Mouse (Mus musculus) neural tube, embryonic 11.5 days (tissue): ENCODE results near the gene Ablim1. TPM values are rescaled to one million over a fixed set of nuclear protein-coding genes. Genes with fewer than 3 reads are reported as not detected.

Source experiments
- ATAC-seq: fragments of 200-750 bp; cut with Nextera tagmentation; 2 replicates; pipeline ENCODE4 v1.8.0; 2017; ENCODE audit warnings: moderate number of reproducible peaks, mild to moderate bottlenecking, moderate TSS enrichment, moderate library complexity; ENCODE audit not compliant: insufficient read depth, low FRiP score, low TSS enrichment
- DNase-seq: peaks from one replicate; pipeline ENCODE4 v3.0.0-alpha.2; 2015; ENCODE audit warnings: low spot score
- H3K27ac ChIP-seq: fragments of 300-500 bp; sonication (generic); 2 replicates; pipeline ENCODE4 v1.5.1; 2014; ENCODE audit warnings: low read depth, mild to moderate bottlenecking, low read length
- H3K27me3 ChIP-seq: fragments of 300-500 bp; sonication (generic); 2 replicates; pipeline ENCODE4 v1.6.1; 2014; ENCODE audit warnings: mild to moderate bottlenecking, low read length, mixed read lengths; ENCODE audit not compliant: control insufficient read depth, insufficient read depth
- H3K36me3 ChIP-seq: fragments of 300-500 bp; sonication (generic); 2 replicates; pipeline ENCODE4 v1.6.1; 2014; ENCODE audit warnings: mild to moderate bottlenecking, low read length, moderate library complexity, mixed read lengths; ENCODE audit not compliant: control insufficient read depth, insufficient read depth
- H3K4me1 ChIP-seq: fragments of 300-500 bp; sonication (generic); 2 replicates; pipeline ENCODE4 v1.6.1; 2014; ENCODE audit warnings: low read length, mixed read lengths; ENCODE audit not compliant: control insufficient read depth, insufficient read depth
- H3K4me2 ChIP-seq: fragments of 300-500 bp; sonication (generic); 2 replicates; pipeline ENCODE4 v1.6.1; 2014; ENCODE audit warnings: low read depth, mild to moderate bottlenecking, moderate library complexity
- H3K4me3 ChIP-seq: fragments of 300-500 bp; sonication (generic); 2 replicates; pipeline ENCODE4 v1.5.1; 2014; ENCODE audit warnings: low read depth, low read length
- H3K9ac ChIP-seq: fragments of 300-500 bp; sonication (generic); 2 replicates; pipeline ENCODE4 v1.6.1; 2014; ENCODE audit warnings: mild to moderate bottlenecking, low read length
- H3K9me3 ChIP-seq: fragments of 300-500 bp; sonication (generic); 2 replicates; pipeline ENCODE4 v1.6.1; 2016; ENCODE audit warnings: low read length; ENCODE audit not compliant: control insufficient read depth
- WGBS: fragments of 180-500 bp; shearing (Covaris S2); extraction: QIAGEN DNeasy Blood & Tissue Kit; methylation state at CpG from one replicate; pipeline ENCODE4 v1.1.7; 2014; 5-methylcytosine and 5-hydroxymethylcytosine counted together
- polyA plus RNA-seq: library from polyadenylated mRNA; unstranded; fragments of >200 nt; fragmentation: Nextera tagmentation; extraction: Ambion mirVana; gene quantifications from 2 replicates; pipeline ENCODE4 v1.2.1, GENCODE M21; 2014

The Ablim1 gene
- polyA plus RNA-seq, 1 experiment from 2014 or later, result 24.5 TPM

- H3K9me3 ChIP-seq, result no peaks in the 10 kb centered on the region
- no peak for ATAC-seq
- H3K27ac ChIP-seq, result no peak overlapping the region
- no peak overlapping the region for H3K4me3 ChIP-seq
- no peaks in the 10 kb centered on the region for H3K36me3 ChIP-seq
- H3K9ac ChIP-seq, result no peak overlapping the region
- no peak for DNase-seq
- 0 out of 2 replicates have a peak overlapping the region, but pooled peaks have one; percentile 10 for H3K4me2 ChIP-seq
- no peaks in the 10 kb centered on the region for H3K27me3 ChIP-seq
- WGBS, result 6% methylated on average over 7 of the region's 7 CpGs
- peaks cover 20% of the 10 kb centered on the region for H3K4me1 ChIP-seq
Observed at GRCm38 (mm10) chr19:57116871-57117501, 197.7 kb downstream of the Ablim1 start.

- no peak overlapping the region for H3K27ac ChIP-seq
- DNase-seq (no peak), ATAC-seq (no peak)
- no peaks in the 10 kb centered on the region for H3K36me3 ChIP-seq
- no peak overlapping the region for H3K9ac ChIP-seq
- no peak overlapping the region for H3K4me2 ChIP-seq
- peaks cover 20% of the 10 kb centered on the region for H3K4me1 ChIP-seq
- H3K9me3 ChIP-seq, result no peaks in the 10 kb centered on the region
- no peaks in the 10 kb centered on the region for H3K27me3 ChIP-seq
- 59% methylated on average over 5 of the region's 5 CpGs for WGBS
- no peak overlapping the region for H3K4me3 ChIP-seq
Observed at GRCm38 (mm10) chr19:57115670-57116069, 199.0 kb downstream of the Ablim1 start.

- Histone ChIP-seq H3K36me3 (no peaks in the 10 kb centered on the region), H3K9me3 (no peaks in the 10 kb centered on the region), H3K27ac (no peak overlapping the region), H3K4me2 (no peak overlapping the region), H3K9ac (no peak overlapping the region), H3K27me3 (no peaks in the 10 kb centered on the region), H3K4me1 (peaks cover 20% of the 10 kb centered on the region), H3K4me3 (no peak overlapping the region)
- DNase-seq, result no peak
- ATAC-seq, result no peak
- 75% methylated on average over 5 of the region's 5 CpGs for WGBS
Observed at GRCm38 (mm10) chr19:57114951-57115350, 199.8 kb downstream of the Ablim1 start.

- no peak for DNase-seq
- WGBS, result 97% methylated on average over 8 of the region's 8 CpGs
- H3K9ac ChIP-seq, result no peak overlapping the region
- H3K9me3 ChIP-seq, result no peaks in the 10 kb centered on the region
- no peak overlapping the region for H3K27ac ChIP-seq
- no peaks in the 10 kb centered on the region for H3K27me3 ChIP-seq
- no peak overlapping the region for H3K4me3 ChIP-seq
- H3K4me2 ChIP-seq, result no peak overlapping the region
- ATAC-seq, result no peak
- no peaks in the 10 kb centered on the region for H3K36me3 ChIP-seq
- peaks cover 20% of the 10 kb centered on the region for H3K4me1 ChIP-seq
Observed at GRCm38 (mm10) chr19:57113975-57114374, 200.7 kb downstream of the Ablim1 start.

GRCm38 (mm10) chr19:57112816-57113406 is 201.8 kb downstream of the Ablim1 start:
- ATAC-seq (no peak), DNase-seq (no peak)
- H3K27ac ChIP-seq, result no peak overlapping the region
- no peaks in the 10 kb centered on the region for H3K9me3 ChIP-seq
- H3K27me3 ChIP-seq, result no peaks in the 10 kb centered on the region
- H3K4me2 ChIP-seq, result no peak overlapping the region
- peaks cover 14% of the 10 kb centered on the region; the same call in 1 of the 2 replicates for H3K4me1 ChIP-seq
- no peaks in the 10 kb centered on the region for H3K36me3 ChIP-seq
- H3K4me3 ChIP-seq, result no peak overlapping the region
- no peak overlapping the region for H3K9ac ChIP-seq
- 81% methylated on average over 9 of the region's 9 CpGs for WGBS

- no peak overlapping the region for H3K9ac ChIP-seq
- no peak overlapping the region for H3K4me2 ChIP-seq
- H3K27ac ChIP-seq, result no peak overlapping the region
- DNase-seq (no peak), ATAC-seq (no peak)
- WGBS, result 87% methylated on average over 8 of the region's 8 CpGs
- H3K36me3 ChIP-seq, result no peaks in the 10 kb centered on the region
- 0 out of 2 replicates have a peak, but pooled peaks cover 11% of the 10 kb centered on the region for H3K4me1 ChIP-seq
- H3K4me3 ChIP-seq, result no peak overlapping the region
- H3K9me3 ChIP-seq, result no peaks in the 10 kb centered on the region
- no peaks in the 10 kb centered on the region for H3K27me3 ChIP-seq
Observed at GRCm38 (mm10) chr19:57112231-57112815, 202.4 kb downstream of the Ablim1 start.

GRCm38 (mm10) chr19:57111301-57111700 is 203.4 kb downstream of the Ablim1 start:
- Histone ChIP-seq H3K4me2 (no peak overlapping the region), H3K4me3 (no peak overlapping the region), H3K27me3 (no peaks in the 10 kb centered on the region), H3K9ac (no peak overlapping the region), H3K9me3 (no peaks in the 10 kb centered on the region), H3K27ac (no peak overlapping the region), H3K4me1 (0 out of 2 replicates have a peak, but pooled peaks cover under 1% of the 10 kb centered on the region), H3K36me3 (no peaks in the 10 kb centered on the region)
- WGBS, result 62% methylated on average over 6 of the region's 6 CpGs
- ATAC-seq, result no peak
- no peak for DNase-seq

GRCm38 (mm10) chr19:57109620-57110019 is 205.1 kb downstream of the Ablim1 start:
- no peaks in the 10 kb centered on the region for H3K4me1 ChIP-seq
- DNase-seq (no peak), ATAC-seq (no peak)
- WGBS, result 60% methylated on average over 7 of the region's 7 CpGs
- no peak overlapping the region for H3K27ac ChIP-seq
- H3K4me2 ChIP-seq, result no peak overlapping the region
- no peak overlapping the region for H3K9ac ChIP-seq
- no peaks in the 10 kb centered on the region for H3K36me3 ChIP-seq
- no peak overlapping the region for H3K4me3 ChIP-seq
- no peaks in the 10 kb centered on the region for H3K9me3 ChIP-seq
- H3K27me3 ChIP-seq, result no peaks in the 10 kb centered on the region

GRCm38 (mm10) chr19:57106513-57106912 is 208.2 kb downstream of the Ablim1 start:
- Histone ChIP-seq H3K4me3 (no peak overlapping the region), H3K4me1 (no peaks in the 10 kb centered on the region), H3K27me3 (no peaks in the 10 kb centered on the region), H3K9ac (no peak overlapping the region), H3K36me3 (no peaks in the 10 kb centered on the region), H3K9me3 (no peaks in the 10 kb centered on the region), H3K27ac (no peak overlapping the region), H3K4me2 (no peak overlapping the region)
- WGBS, result 70% methylated on average over 6 of the region's 6 CpGs
- ATAC-seq (no peak), DNase-seq (no peak)
